Mouse (Mus musculus) neural tube, embryonic 11.5 days (tissue): ENCODE data around the gene Psmd3. TPM values are rescaled to one million over a fixed set of nuclear protein-coding genes. Genes with fewer than 3 reads are reported as not detected.

Experiments
- ATAC-seq: fragments of 200-750 bp; cut with Nextera tagmentation; 2 replicates; pipeline ENCODE4 v1.8.0; 2017; ENCODE audit warnings: moderate number of reproducible peaks, mild to moderate bottlenecking, moderate TSS enrichment, moderate library complexity; ENCODE audit not compliant: insufficient read depth, low FRiP score, low TSS enrichment
- DNase-seq: peaks from one replicate; pipeline ENCODE4 v3.0.0-alpha.2; 2015; ENCODE audit warnings: low spot score
- H3K27ac ChIP-seq: fragments of 300-500 bp; sonication (generic); 2 replicates; pipeline ENCODE4 v1.5.1; 2014; ENCODE audit warnings: low read depth, mild to moderate bottlenecking, low read length
- H3K27me3 ChIP-seq: fragments of 300-500 bp; sonication (generic); 2 replicates; pipeline ENCODE4 v1.6.1; 2014; ENCODE audit warnings: mild to moderate bottlenecking, low read length, mixed read lengths; ENCODE audit not compliant: control insufficient read depth, insufficient read depth
- H3K36me3 ChIP-seq: fragments of 300-500 bp; sonication (generic); 2 replicates; pipeline ENCODE4 v1.6.1; 2014; ENCODE audit warnings: mild to moderate bottlenecking, low read length, moderate library complexity, mixed read lengths; ENCODE audit not compliant: control insufficient read depth, insufficient read depth
- H3K4me1 ChIP-seq: fragments of 300-500 bp; sonication (generic); 2 replicates; pipeline ENCODE4 v1.6.1; 2014; ENCODE audit warnings: low read length, mixed read lengths; ENCODE audit not compliant: control insufficient read depth, insufficient read depth
- H3K4me2 ChIP-seq: fragments of 300-500 bp; sonication (generic); 2 replicates; pipeline ENCODE4 v1.6.1; 2014; ENCODE audit warnings: low read depth, mild to moderate bottlenecking, moderate library complexity
- H3K4me3 ChIP-seq: fragments of 300-500 bp; sonication (generic); 2 replicates; pipeline ENCODE4 v1.5.1; 2014; ENCODE audit warnings: low read depth, low read length
- H3K9ac ChIP-seq: fragments of 300-500 bp; sonication (generic); 2 replicates; pipeline ENCODE4 v1.6.1; 2014; ENCODE audit warnings: mild to moderate bottlenecking, low read length
- H3K9me3 ChIP-seq: fragments of 300-500 bp; sonication (generic); 2 replicates; pipeline ENCODE4 v1.6.1; 2016; ENCODE audit warnings: low read length; ENCODE audit not compliant: control insufficient read depth
- whole genome bisulfite sequencing: fragments of 180-500 bp; shearing (Covaris S2); extraction: QIAGEN DNeasy Blood & Tissue Kit; methylation state at CpG from one replicate; pipeline ENCODE4 v1.1.7; 2014; 5-methylcytosine and 5-hydroxymethylcytosine counted together
- polyA plus RNA-seq: library from polyadenylated mRNA; unstranded; fragments of >200 nt; fragmentation: Nextera tagmentation; extraction: Ambion mirVana; gene quantifications from 2 replicates; pipeline ENCODE4 v1.2.1, GENCODE M21; 2014

Gene Psmd3
- polyA plus RNA-seq, 1 experiment from 2014 or later, result 172 TPM

DNA sequence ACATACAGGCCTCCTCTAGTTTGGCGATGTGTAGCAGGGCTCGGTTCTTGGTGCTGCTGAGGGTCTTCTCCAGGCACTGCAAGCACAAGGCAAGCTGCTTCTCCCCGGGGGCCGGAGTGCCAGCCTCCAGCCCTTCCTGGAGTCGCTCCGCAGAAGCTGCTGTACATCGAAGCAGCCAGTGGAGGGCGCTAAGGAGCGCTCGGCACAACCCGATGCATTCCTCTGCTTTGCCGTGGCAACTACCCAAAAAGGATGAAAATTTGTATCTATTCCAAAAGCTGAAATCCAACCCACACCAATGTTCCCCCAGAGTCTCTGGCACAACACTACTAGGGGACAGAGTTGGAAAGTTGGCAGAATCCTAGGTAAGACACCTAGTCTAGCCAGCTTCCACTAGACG is 35.5 kb downstream of the Psmd3 start:
- H3K27me3 ChIP-seq, result no peaks in the 10 kb centered on the region
- no peak overlapping the region for H3K4me2 ChIP-seq
- H3K4me3 ChIP-seq, result no peak overlapping the region
- H3K9ac ChIP-seq, result no peak overlapping the region
- peaks cover 13% of the 10 kb centered on the region for H3K36me3 ChIP-seq
- 20% methylated on average over 13 of the region's 13 CpGs for WGBS
- no peaks in the 10 kb centered on the region for H3K4me1 ChIP-seq
- ATAC-seq, result no peak
- DNase-seq, result peak; percentile 75
- no peak overlapping the region for H3K27ac ChIP-seq
- H3K9me3 ChIP-seq, result no peaks in the 10 kb centered on the region

- Histone ChIP-seq H3K36me3 (peaks cover 3% of the 10 kb centered on the region), H3K27ac (no peak overlapping the region), H3K4me1 (no peaks in the 10 kb centered on the region), H3K27me3 (no peaks in the 10 kb centered on the region), H3K9me3 (no peaks in the 10 kb centered on the region), H3K4me2 (no peak overlapping the region), H3K9ac (no peak overlapping the region), H3K4me3 (no peak overlapping the region)
- 84% methylated on average over 2 of the region's 2 CpGs for WGBS
- ATAC-seq (no peak), DNase-seq (no peak)
Measured at GRCm38 (mm10) chr11:98720756-98721155, 38.4 kb downstream of the Psmd3 start.

DNA sequence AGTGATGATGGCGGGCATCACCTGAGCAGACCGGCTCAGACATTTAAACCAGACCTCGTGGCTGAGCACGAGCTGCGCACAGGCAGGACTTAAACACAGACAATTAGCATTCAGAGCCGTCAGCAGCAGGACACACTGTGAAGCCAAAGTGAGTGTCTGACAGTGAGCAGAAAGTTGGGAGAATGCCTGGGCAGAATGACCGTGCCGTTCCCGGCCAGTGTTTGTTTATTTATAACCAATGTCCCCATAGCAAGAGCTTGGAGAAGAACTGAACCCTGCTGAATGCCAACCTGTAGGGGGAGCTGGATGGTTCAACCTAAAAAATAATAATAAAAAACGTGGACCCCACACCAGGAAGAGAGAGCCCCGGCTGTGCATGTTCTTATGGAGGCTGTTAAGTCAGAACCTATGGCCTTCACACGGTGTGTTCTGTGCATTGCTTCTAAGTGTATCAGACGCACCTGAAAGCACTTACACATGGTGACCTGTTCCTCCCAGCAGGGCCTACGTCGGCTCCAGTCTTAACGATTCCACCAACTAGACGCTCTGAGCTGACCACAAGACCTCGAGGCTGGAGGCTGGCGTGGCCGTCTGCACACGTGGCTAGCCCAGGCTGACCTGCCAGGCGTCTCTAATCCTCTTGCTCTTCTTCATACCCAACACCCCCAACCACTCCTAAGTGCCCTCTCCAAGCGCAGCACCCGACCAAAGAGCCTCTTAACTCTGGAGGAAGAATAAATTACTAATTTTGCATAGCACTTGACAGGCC is 39.3 kb downstream of the Psmd3 start:
- Histone ChIP-seq H3K27ac (no peak overlapping the region), H3K36me3 (peaks cover 1% of the 10 kb centered on the region; the same call in 1 of the 2 replicates), H3K4me3 (no peak overlapping the region), H3K9me3 (no peaks in the 10 kb centered on the region), H3K4me1 (no peaks in the 10 kb centered on the region), H3K27me3 (no peaks in the 10 kb centered on the region), H3K4me2 (no peak overlapping the region), H3K9ac (no peak overlapping the region)
- WGBS, result 76% methylated on average over 24 of the region's 24 CpGs
- DNase-seq (no peak), ATAC-seq (no peak)

DNA sequence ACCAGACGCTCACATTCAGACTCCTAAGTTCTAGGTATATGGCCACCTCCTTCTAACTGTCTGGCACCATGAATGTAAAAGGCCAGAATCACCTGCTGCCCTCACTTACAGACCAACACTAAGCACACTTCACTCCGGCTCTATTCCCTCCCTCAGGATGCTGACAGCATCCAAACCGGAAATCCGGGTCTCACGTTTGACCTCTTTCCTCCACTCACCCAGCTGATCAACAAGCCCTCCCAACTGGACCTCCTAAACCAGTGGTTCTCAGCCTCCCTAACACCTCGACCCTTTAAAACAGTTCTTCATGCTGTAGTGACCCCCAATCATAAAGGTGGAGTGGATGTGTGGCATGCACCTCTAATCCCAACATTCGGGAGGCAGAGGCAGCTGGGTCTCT is 40.7 kb downstream of the Psmd3 start:
- Histone ChIP-seq H3K4me3 (no peak overlapping the region), H3K9me3 (no peaks in the 10 kb centered on the region), H3K4me1 (no peaks in the 10 kb centered on the region), H3K9ac (no peak overlapping the region), H3K36me3 (no peaks in the 10 kb centered on the region), H3K27ac (no peak overlapping the region), H3K27me3 (no peaks in the 10 kb centered on the region), H3K4me2 (no peak overlapping the region)
- ATAC-seq, result no peak
- WGBS, result 85% methylated on average over 7 of the region's 7 CpGs
- no peak for DNase-seq

DNA sequence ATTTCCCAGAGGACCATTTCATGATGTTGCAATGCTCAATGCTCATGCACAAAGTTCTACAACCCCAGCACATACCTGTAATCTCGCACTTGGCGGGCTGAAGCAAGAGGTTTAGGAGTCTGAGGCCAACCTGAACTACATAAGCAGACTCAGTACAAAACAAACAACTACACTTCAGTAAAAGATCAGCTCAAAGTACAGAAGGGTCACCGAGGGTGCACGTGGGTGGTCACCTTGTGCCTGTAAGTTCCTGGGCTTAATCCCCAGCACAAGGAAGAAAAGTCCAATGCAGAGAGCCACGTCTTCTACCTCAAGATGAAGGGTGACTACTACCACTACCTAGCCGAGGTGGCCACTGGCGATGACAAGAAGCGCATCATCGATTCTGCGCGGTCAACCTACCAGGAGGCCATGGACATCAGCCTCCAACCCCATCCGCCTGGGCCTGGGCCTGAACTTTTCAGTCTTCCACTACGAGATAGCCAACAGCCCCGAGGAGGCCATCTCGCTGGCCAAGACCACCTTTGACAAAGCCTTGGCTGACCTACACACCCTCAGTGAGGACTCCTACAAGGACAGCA is 43.7 kb downstream of the Psmd3 start:
- ATAC-seq (no peak), DNase-seq (no peak)
- Histone ChIP-seq H3K4me1 (no peaks in the 10 kb centered on the region), H3K27ac (no peak overlapping the region), H3K9me3 (no peaks in the 10 kb centered on the region), H3K36me3 (no peaks in the 10 kb centered on the region), H3K4me2 (no peak overlapping the region), H3K4me3 (no peak overlapping the region), H3K27me3 (no peaks in the 10 kb centered on the region), H3K9ac (no peak overlapping the region)
- WGBS, result 96% methylated on average over 15 of the region's 15 CpGs

- 0% methylated on average over 16 of the region's 16 CpGs for WGBS
- Histone ChIP-seq H3K9me3 (peaks cover 2% of the 10 kb centered on the region; the same call in 1 of the 2 replicates), H3K4me1 (no peaks in the 10 kb centered on the region), H3K4me2 (peak within 1 kb of the TSS; percentile 57), H3K27me3 (no peaks in the 10 kb centered on the region), H3K36me3 (no peaks in the 10 kb centered on the region), H3K9ac (peak within 1 kb of the TSS; percentile 66), H3K27ac (no peak within 1 kb of the TSS), H3K4me3 (peak within 1 kb of the TSS; percentile 57)
- ATAC-seq (peak; percentile 77), DNase-seq (peak; percentile 83)
Measured at GRCm38 (mm10) chr11:98729119-98729588, 46.8 kb downstream of the Psmd3 start, which contains the start of gene Med24. TSS of gene Med24 (minus strand) at chr11:98729435.

DNA sequence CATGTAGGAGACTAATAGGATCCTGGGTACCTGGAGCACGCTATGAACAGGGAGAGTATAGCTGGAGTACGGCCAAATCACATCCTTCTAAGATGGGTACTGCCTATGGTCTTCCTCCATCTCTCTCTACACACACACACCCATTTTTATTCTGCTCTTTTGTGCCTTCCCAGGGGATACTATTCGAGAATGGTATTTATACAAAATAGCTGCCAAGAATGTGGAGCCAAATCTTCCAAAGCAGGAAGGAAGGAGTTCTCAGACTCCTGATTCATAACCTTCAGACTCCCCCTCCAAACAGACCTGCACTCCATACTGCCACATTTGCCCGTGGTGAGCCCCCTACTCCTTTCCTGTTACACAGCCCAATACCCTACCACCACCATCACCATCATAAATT is 48.4 kb downstream of the Psmd3 start:
- Histone ChIP-seq H3K9me3 (peaks cover 5% of the 10 kb centered on the region; the same call in 1 of the 2 replicates), H3K27me3 (no peaks in the 10 kb centered on the region), H3K4me1 (no peaks in the 10 kb centered on the region), H3K4me3 (no peak overlapping the region), H3K4me2 (no peak overlapping the region), H3K9ac (no peak overlapping the region), H3K36me3 (no peaks in the 10 kb centered on the region), H3K27ac (no peak overlapping the region)
- ATAC-seq, result no peak
- DNase-seq, result no peak
- 74% methylated on average over 4 of the region's 4 CpGs for WGBS

GRCm38 (mm10) chr11:98731134-98731533 is 48.8 kb downstream of the Psmd3 start:
- no peaks in the 10 kb centered on the region for H3K36me3 ChIP-seq
- H3K4me1 ChIP-seq, result no peaks in the 10 kb centered on the region
- ATAC-seq (no peak), DNase-seq (no peak)
- 60% methylated on average over 5 of the region's 5 CpGs for WGBS
- no peak overlapping the region for H3K4me3 ChIP-seq
- peaks cover 5% of the 10 kb centered on the region; the same call in 1 of the 2 replicates for H3K9me3 ChIP-seq
- no peak overlapping the region for H3K9ac ChIP-seq
- no peak overlapping the region for H3K4me2 ChIP-seq
- H3K27ac ChIP-seq, result no peak overlapping the region
- H3K27me3 ChIP-seq, result no peaks in the 10 kb centered on the region

GRCm38 (mm10) chr11:98734020-98734419 is 51.7 kb downstream of the Psmd3 start:
- DNase-seq (no peak), ATAC-seq (no peak)
- Histone ChIP-seq H3K4me2 (no peak overlapping the region), H3K27me3 (no peaks in the 10 kb centered on the region), H3K4me3 (no peak overlapping the region), H3K4me1 (no peaks in the 10 kb centered on the region), H3K9ac (no peak overlapping the region), H3K27ac (no peak overlapping the region), H3K36me3 (no peaks in the 10 kb centered on the region), H3K9me3 (peaks cover 5% of the 10 kb centered on the region; the same call in 1 of the 2 replicates)
- WGBS, result 74% methylated on average over 3 of the region's 3 CpGs
